Mouse (Mus musculus): ENCODE data around the gene Nkain1.

Nkain1 gene

DNA sequence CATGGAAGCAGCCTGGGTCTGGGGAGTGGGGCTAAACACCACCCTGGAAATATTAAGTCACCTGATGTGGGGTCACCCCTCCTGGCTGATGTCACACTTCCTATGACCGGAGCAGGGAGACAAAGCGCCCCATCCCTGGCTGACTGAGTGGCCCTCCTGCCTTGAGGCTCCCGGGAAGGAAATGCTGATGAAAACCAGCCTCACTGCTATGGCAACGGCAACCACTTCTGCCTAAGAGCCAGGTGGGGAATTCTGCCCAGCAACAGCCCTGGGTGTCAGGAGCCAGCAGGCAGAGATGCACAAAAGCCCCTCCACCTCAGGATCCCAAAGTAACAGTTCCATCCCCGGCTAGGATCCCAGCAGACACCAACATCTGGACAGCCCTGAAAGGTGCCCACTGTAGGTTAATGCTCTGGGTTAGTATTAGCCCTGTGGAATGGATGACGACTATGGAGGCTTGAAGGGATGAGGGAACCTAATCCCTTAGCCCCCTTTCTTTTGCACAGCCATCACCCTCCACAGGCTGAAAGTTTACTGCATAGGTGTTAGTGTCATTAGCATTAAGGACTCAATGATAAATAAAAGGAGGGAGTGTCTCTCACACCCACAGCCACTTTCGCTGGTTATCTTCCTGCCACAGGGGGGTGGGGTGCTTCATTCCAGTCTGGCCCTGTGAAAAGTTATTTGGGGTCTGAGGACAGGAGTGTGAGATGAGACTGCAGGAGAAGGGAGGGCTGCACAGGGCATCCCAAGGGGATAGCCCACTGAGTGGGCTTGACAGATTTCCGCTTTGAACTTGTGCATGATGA, 21.5 kb downstream of the Nkain1 start:
- no peak for DNase-seq (ENCODE audit: extremely low spot score, low read depth, low spot score)

DNA sequence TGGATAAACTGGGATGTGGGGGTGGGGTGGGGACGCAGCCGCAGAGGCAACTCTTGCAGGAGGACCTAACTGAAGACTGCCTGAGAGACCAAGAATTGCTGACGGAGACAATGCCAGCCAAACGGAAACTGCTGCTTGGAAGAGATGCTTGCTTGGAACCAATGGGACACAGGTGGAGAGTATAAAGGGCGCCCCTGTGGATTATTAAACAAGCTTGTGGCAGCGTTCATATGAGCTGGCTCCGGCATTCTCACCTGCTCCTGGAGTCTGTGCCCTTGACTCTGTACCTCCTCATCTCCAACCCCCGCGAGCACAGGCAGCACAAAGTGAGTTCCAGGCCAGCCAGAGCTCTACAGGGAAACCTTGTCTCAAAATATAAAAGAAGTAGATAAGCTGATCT, 23.5 kb downstream of the Nkain1 start:
- DNase-seq (ENCODE audit: extremely low spot score, low read depth, low spot score) = no peak

DNA sequence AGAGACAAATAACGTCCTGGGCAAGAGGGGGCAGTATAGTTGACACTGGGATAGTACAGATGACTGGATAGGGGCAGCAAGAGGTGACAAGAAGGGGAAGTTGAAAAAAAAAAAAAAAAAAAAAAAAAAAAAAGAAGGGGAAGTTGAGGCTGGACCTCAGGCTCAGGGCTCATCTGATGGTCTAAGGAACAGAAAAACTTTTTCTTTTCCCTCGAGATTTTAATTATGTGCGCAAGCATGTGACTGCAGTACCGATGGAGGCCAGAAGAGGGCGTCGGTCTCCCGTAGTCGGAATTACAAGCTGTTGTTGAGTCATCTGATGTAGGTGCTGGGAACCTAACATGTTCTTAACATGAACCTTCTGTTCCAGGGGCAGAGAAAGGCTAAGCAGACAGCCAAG, 24.8 kb downstream of the Nkain1 start:
- no peak for DNase-seq (ENCODE audit: extremely low spot score, low read depth, low spot score)

DNA sequence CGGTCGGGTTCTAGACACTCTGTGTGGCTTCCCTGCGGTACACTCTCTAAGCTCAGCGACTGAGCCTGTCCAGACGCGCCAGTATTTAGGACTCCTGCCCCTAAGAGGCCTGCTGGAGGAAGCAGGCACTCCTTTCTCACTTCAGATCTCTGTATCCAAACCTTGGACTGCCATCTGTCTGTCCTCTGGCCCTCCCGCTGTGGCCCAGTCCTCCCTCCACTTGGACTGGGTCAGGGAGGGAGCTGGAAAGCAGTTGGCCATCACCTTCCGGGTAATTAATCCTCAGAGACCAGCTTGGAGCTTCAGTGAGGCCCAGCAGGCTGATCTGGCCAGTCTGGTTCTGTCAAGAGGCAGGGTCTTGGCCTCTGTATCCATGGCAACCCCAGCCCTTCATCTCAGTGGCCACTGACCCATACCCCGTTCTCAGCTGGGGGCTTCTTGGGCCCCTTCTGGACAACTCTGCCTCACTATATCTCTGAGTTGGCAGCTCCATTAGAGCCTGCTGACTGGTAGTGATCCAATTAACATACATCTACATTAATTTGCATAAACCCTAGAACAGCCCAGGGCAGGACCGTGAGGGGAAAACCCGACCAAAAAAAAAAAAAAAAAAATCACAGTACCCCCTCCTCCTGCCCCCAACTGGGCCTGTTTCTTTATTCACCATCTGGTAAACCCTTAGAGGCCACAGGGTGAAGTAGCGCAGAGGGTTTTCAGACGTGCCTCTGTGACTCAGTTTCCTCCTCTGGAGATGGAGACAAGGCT, 27.0 kb downstream of the Nkain1 start:
- DNase-seq (ENCODE audit: extremely low spot score, low read depth, low spot score) = no peak

DNA sequence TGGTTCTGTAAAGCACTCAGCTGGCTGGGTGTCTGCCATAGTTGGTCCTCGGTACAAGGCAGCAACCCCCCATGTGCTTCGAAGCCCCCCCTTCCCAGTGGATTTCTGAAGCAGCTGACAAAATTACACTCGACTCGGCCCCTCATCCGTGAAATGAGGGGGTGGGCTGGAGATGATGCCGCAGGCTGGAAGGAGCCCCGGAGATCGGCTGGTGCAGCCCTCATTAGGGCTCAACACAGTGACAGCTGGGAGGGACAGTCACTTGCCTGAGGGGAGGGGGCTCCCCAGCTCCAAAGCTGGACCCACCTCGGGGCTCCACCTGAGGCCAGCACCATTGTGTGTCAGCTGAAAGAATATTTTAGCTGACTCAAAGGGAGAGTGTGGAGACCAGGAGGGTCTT, 29.6 kb downstream of the Nkain1 start:
- no peak for DNase-seq (ENCODE audit: extremely low spot score, low read depth, low spot score)

DNA sequence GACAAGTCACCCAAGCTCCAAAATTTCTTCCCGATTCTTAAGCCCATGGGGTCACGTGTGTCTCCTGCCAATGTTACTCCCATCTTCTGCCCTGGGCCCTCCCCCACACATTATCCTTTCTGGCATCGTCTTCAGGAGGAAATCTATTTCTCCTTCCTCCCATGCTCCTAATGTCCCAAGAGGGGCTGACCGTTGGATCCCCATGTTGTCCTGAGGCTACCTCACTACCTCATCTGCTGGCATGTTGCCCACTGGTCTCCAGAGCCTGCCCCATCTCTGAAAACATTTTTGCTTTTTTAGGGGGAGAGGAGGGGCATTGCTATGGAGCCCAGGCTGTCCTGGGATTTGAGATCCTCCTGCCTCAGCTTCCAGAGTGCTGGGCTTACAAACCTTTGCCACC, 30.9 kb downstream of the Nkain1 start:
- no peak for DNase-seq (ENCODE audit: extremely low spot score, low read depth, low spot score)

DNA sequence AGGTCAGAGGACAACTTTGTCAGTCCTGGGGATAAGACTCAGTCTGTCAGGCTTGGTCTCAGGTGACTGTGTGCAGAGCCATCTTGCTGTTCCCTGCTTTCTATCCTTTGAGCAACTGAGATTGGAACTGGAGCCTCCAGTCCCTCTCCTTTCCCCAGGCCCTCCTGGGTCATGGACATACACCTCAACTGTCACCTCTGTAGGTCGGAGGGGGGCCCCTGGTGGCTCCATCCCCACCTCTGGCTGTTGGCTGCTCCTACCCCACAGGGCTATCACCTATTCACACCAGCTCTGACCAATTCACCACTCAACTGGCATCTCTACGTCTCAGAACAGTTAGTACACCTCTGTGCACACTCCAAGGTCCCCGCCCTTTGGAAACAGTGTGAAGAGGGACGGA, 33.1 kb downstream of the Nkain1 start:
- DNase-seq (ENCODE audit: extremely low spot score, low read depth, low spot score) = no peak

DNA sequence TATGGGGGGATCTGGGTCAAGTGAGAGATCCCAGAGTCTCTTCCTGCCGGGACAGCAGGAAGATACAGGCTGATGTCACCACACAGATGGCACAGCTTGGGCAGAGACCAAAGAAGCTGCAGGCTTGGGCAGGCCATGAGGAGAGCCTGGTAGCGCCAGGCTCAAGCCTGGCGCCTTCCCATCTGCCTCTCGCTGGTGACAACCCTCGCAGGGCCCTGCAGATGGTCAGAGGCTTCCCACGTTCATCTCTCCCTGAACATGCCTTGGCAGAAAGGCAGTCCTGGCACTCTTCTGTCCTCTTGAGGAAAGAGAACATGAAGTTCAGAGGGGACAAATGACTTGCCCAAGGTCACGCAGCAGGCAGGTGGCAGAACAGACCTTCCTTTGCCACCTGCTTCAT, 34.3 kb downstream of the Nkain1 start:
- no peak for DNase-seq (ENCODE audit: extremely low spot score, low read depth, low spot score)

DNA sequence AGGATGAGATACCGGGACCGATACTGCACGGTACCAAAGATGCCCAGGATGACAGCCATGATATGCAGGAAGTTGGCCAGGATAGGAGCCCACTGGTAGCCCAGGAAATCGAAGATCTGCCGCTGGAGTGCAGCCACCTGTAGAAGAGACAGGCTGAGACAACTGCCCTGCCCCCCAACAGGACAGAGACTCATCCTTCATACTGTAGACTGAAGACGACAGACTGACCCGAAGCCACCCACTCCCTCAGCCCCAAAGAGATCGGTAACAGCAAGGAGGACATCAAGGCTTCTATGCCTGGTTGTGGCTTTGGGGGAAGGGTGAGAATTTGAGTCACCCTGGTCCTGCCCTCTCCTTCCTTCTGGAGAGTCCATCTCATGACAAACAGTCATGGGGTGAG, 34.9 kb downstream of the Nkain1 start:
- no peak for DNase-seq (ENCODE audit: extremely low spot score, low read depth, low spot score)

DNA sequence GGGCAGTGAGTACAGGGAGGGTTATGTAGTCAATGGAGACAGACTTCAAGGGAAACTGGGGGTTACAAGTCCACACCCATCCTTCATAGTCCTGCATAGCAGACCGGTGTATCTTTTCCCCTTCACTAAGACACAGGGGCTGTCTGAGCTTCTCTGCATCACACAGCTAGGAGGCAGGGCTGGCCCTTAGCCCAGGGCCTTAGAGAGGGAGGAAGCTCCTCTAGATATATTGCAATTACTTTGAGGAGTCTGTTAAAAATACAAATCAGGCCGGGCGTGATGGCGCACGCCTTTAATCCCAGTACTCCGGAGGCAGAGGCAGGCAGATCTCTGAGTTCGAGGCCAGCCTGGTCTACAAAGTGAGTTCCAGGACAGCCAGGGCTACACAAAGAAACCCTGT, 36.6 kb downstream of the Nkain1 start:
- no peak for DNase-seq (ENCODE audit: extremely low spot score, low read depth, low spot score)

DNA sequence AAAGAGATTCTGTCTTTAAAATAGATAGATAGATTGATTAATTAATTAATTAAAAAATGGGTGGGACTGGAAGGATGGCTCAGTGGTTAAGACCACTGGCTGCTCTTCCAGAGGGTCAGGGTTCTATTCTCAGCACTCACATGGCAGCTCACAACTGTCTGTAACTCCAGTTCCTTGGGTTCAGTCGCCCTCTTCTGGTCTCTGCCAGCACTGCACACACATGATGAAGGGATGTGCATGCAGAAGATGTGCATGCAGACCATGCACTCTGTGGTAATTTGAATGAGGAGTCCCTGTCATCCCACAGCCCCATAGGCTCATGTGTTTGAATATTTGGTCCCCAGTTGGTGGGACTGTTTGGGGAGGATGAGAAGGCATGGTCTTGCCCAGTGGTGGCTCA, 38.2 kb downstream of the Nkain1 start:
- no peak for DNase-seq (ENCODE audit: extremely low spot score, low read depth, low spot score)

DNA sequence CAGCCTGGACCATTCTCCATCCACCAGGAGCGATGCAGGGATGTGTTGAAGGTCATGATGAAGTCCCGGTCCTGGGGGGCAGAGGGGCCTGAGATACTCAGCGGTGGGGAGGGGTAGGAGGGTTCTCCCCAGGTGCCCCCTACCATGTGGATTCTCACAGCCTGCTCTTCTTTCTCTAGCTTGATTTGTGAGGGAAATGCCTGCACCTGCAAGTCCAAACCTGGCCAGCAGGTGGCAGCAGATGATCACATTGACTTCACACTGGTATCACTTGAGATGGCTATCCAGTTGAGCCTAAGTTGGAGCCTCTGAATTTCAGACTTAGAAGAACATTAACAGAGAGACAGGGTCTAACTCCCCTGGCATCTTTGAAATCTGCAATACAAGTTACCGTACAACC, 40.0 kb downstream of the Nkain1 start:
- DNase-seq (ENCODE audit: extremely low spot score, low read depth, low spot score) = peak; percentile 78

DNA sequence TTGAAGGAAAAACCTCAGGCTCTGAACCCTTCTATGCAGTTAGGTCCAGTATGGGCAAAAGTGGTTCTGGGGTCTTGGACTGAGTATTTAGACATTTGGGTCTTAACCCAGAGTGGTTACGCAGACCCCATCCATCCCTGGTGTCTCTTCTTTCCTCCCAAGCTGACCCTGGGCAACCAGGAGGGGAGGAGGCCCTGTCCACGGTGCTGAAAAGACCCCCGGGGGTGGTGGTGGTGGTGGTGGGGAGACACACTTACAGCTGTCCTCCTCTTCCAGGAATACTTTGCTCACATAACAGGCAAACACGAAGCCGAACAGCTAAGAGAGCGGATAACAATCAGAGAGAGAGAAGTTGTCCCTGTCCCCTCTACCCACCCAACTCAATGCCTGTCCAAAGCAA, 41.6 kb downstream of the Nkain1 start:
- no peak for DNase-seq (ENCODE audit: extremely low spot score, low read depth, low spot score)

DNA sequence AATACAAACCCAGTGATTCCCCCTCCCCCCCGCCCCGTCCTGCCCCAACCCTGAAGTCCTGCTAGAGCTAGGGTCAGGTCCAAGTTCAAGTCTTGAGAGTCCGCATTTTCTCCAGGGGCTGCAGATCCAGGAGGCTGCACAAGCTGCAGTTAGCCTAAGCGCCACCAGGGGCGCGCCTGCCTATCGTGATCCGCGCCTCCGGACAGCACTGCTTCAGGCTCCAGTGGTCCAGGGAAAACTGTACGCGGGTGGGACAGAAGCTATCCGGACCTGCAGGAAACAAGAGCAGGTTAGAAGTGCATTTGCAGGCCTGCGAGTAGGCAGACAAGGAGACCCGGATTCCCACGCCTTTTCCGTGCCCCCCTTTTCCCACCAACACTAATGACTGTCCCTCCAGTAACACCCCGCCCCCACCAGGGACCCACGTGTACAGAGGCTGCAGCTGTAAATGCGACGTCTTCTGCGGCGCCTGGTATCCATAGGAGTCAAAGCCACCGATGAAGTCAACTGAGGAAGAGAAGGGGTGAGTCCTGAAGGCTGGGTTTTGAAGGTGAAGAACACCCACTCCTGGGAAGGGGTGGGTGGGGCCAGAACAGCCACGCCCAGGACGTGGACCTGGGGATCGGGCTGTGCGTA, 42.2 kb downstream of the Nkain1 start:
- DNase-seq (ENCODE audit: extremely low spot score, low read depth, low spot score) = no peak

DNA sequence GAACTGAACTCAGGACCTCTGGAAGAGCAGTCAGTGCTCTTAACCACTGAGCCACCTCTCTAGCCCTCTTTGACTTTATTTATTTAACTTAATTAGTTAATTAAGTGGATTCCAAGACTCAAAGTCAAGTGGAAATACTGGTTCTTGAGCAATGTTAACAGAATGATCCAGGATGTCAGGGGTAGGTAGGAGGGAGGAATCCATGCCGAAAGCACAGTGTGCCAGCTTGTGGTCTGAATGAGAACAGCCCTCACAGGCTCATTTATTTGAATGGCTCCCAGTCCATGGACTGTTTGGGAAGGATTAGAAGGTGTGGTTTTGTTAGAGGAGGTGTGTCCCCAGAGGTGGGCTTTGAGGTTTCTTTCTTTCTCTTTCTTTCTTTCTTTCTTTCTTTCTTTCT, 46.2 kb downstream of the Nkain1 start:
- no peak for DNase-seq (ENCODE audit: extremely low spot score, low read depth, low spot score)

DNA sequence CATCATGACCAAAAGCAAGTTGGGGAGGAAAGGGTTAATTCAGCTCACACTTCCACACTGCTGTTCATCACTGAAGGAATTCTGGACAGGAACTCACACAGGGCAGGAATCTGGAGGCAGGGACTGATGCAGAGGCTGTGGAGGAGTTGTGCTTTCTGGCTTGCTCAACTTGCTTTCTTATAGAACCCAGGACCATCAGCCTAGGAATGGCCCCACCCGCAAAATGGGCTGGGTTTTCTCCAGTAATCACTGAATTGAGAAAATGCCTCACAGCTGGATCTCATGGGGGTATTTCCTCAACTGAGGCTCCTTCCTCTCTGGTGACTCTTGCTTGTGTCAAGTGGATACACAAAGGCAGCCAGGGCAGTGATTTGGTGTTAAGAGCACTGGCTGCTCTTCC, 48.9 kb downstream of the Nkain1 start:
- no peak for DNase-seq (ENCODE audit: extremely low spot score, low read depth, low spot score)

DNA sequence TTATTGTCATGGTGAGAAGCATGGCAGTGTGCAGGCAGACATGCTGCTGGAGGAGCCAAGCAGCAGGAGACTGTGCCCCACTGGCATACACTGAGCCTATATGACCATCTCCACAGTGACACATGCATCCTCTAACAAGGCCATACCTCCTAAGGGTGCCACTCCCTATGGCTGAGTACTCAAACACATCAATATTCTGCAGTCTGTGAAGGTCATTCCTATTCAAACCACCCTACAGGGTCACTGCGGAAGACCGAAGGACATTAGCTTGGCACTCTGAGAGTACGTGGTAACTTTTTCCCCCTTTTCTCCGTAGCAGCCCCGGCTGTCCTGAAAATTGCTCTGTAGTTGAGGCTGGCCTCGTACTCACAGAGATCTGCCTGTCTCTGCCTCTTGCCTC, 52.5 kb downstream of the Nkain1 start:
- DNase-seq (ENCODE audit: extremely low spot score, low read depth, low spot score) = no peak

DNA sequence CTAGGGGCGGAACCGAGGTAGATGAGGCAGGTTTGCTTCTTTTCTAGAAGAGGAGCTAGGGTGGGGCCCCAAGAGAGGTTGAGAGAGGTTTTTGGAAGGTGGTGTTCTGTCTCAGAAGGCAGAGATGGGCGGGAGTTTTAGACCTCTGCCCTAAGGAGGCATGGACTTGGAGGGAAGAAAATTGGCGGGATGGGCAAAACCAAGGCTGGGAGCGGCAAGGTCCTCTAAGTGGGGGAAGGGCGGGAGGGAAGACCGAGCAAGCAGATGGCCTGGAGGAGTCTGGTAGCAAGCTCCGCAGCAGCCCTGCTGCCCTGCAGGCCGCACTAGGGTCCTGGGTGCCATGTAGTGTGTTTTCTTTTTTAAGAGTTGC, 53.5 kb downstream of the Nkain1 start:
- no peak for DNase-seq (ENCODE audit: extremely low spot score, low read depth, low spot score)

DNA sequence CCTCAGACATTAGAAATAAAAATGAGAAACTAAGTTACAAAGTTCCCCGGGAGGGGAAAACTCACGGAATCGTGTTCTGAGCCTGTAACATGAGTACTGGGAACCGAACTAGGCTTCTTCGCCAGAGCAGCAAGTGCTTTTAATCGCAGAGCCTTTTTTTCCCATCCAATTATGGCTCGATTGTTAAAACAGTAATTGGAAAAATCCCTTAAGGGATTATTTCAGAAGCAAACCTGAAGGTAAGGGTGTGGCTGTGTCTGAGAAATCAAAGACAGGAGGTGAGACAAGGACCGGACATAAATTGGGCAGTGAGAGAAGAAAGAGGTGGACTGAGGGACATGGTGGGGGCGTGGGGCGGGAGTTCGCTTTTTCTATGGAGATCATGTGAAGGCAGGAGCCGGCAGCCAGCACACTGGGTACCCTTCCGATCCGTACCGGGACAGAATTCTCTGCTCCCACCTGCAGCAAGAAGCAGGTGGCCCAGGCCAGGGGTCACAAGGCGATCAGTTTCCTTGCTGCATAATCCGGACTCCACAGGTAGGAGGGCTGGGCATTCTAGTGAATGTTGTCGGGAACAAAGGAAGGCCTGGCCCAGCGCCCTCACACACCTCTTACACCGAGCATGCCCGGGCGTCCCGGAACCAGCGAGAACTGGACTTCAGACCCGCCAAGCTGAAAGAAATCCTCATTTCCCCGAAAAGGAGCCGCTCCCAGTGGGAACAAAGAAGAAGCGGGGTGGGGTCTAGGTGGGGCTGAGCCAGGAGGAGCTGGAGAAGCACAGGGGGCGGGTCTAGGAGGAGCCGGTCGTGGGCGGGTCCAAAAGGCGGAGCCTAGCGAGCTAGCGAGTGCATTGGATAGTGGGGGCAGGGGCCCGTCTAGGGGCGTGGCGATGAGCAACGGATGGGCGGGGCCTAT, 54.1 kb downstream of the Nkain1 start:
- DNase-seq (ENCODE audit: extremely low spot score, low read depth, low spot score) = peak; percentile 82

DNA sequence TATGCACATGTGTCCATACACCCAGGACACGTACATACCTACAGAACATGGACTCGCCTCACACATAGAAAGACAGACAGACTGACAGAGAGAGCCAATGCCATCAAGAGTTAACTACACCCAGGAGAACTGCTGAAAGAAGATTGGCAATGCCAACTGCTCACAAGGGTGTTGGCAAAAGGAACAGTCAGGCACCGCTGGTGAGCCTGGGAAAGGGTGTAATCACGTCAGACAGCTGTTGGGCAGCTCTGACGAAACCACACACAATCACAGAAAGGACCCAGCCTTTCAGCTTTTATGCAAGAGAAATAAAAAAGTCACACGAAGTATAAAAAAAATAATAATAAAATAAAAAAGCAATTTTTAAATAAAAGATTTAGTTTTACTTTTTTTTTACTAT, 57.5 kb downstream of the Nkain1 start:
- DNase-seq (ENCODE audit: extremely low spot score, low read depth, low spot score) = no peak

Data from hindlimb bud, embryonic 11.5 days (tissue).